Comparison of ENCODE assay signal across 13 mouse cellular contexts in the genomic region with DNA sequence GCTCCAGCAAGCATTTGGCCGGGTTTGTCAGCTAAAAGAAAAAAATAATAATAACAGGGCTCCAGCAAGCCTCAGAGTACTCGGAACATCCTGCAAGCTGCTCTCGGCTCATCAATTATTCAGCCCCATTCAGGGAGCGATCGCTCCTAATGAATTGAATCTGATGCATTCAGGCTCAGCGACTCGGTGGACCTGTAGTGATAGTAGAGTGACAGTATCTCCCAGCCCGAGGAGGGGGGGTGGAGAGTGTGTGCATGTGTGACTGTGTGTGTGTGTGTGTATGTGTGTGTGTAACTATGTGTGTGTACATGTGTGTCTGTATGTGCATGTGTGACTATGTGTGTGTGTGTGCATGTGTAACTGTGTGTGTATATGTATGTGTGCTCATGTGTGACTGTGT.
DNase-seq lines count a peak whose midpoint lies in the region; ATAC-seq lines count a peak whose summit lies in the region.
"Had no signal": no experiment of that assay in that cellular context is flagged by ENCODE, and none has a peak within 500 bp of the region (broad histone marks: within the 10 kb centered on the region; RNA-seq: fewer than 3 reads in every experiment).

No protein-coding gene starts in this region.

- ATAC-seq in hindbrain, embryonic 16.5 days: peak; percentile 17
- ATAC-seq in neural tube, embryonic 14.5 days (ENCODE audit: low read depth): peak; percentile 56
- ATAC-seq in megakaryocyte-erythroid progenitor cell, adult 5-6 weeks (replicated peaks; ENCODE audit: low FRiP score, low TSS enrichment, poor library complexity, severe bottlenecking): no peak

- H3K4me2 ChIP-seq in hindbrain, embryonic 16.5 days (ENCODE audit: low read length): no peak overlapping the region; the same call in 1 of the 2 replicates
- no peak overlapping the region for H3K4me2 ChIP-seq in neural tube, embryonic 14.5 days (ENCODE audit: low read depth, low read length)

- 53% methylated on average over 8 of the region's 8 CpGs for WGBS in forebrain, embryonic 10.5 days
- WGBS in hindbrain, embryonic 16.5 days: 13% methylated on average over 8 of the region's 8 CpGs
- WGBS in neural tube, embryonic 14.5 days: 15% methylated on average over 8 of the region's 8 CpGs

- peak; percentile 30 to 40 for DNase-seq in cerebellum, postnatal 14 days
- no peak for DNase-seq in cerebellum, adult 8-10 months
- no peak for DNase-seq in forebrain, embryonic 10.5 days (ENCODE audit: extremely low spot score, low spot score)
- DNase-seq in right cerebral cortex, postnatal 4 days: no peak
- DNase-seq in T-cell, adult 2 months (ENCODE audit: low spot score): no peak
- DNase-seq: cerebellum, adult 11-12 months; heart, postnatal 36 days; lung, adult 18-20 months had no signal

- peak overlapping the region; percentile 68; the same call in 1 of the 2 replicates for H3K27ac ChIP-seq in forebrain, embryonic 10.5 days
- peak overlapping the region; percentile 82 for H3K27ac ChIP-seq in hindbrain, embryonic 16.5 days (ENCODE audit: low read depth, low read length)
- peak overlapping the region; percentile 84 for H3K27ac ChIP-seq in neural tube, embryonic 14.5 days (ENCODE audit: low read depth, low read length)

- peak overlapping the region; percentile 23; the same call in 1 of the 2 replicates for H3K9ac ChIP-seq in hindbrain, embryonic 16.5 days (ENCODE audit: low read depth, low read length)
- H3K9ac ChIP-seq in neural tube, embryonic 14.5 days (replicated peaks; ENCODE audit: low read depth, low read length): no peak overlapping the region

- peaks cover 17% of the 10 kb centered on the region; the same call in 1 of the 2 replicates for H3K27me3 ChIP-seq in forebrain, embryonic 10.5 days (ENCODE audit: poor library complexity, severe bottlenecking)
- H3K27me3 ChIP-seq in hindbrain, embryonic 16.5 days (replicated peaks; ENCODE audit: control insufficient read depth, insufficient read depth, low read length): no peaks in the 10 kb centered on the region
- H3K27me3 ChIP-seq in neural tube, embryonic 14.5 days (ENCODE audit: control insufficient read depth, insufficient read depth, low read length): no peaks in the 10 kb centered on the region

- no peaks in the 10 kb centered on the region for H3K9me3 ChIP-seq in forebrain, embryonic 10.5 days
- no peaks in the 10 kb centered on the region for H3K9me3 ChIP-seq in hindbrain, embryonic 16.5 days (ENCODE audit: control insufficient read depth, low read length)
- H3K9me3 ChIP-seq in neural tube, embryonic 14.5 days (ENCODE audit: control insufficient read depth, low read length): no peaks in the 10 kb centered on the region

- peaks cover 50% of the 10 kb centered on the region for H3K4me1 ChIP-seq in forebrain, embryonic 10.5 days
- H3K4me1 ChIP-seq in hindbrain, embryonic 16.5 days (ENCODE audit: control insufficient read depth, insufficient read depth, low read depth, low read length): peaks cover 42% of the 10 kb centered on the region
- peaks cover 38% of the 10 kb centered on the region for H3K4me1 ChIP-seq in neural tube, embryonic 14.5 days (ENCODE audit: control insufficient read depth, insufficient read depth, low read length)

- no peaks in the 10 kb centered on the region for H3K36me3 ChIP-seq in forebrain, embryonic 10.5 days (replicated peaks)
- H3K36me3 ChIP-seq in hindbrain, embryonic 16.5 days (ENCODE audit: control insufficient read depth, insufficient read depth, low read length): no peaks in the 10 kb centered on the region
- no peaks in the 10 kb centered on the region for H3K36me3 ChIP-seq in neural tube, embryonic 14.5 days (ENCODE audit: control insufficient read depth, insufficient read depth, low read length)

- H3K4me3 ChIP-seq in forebrain, embryonic 10.5 days: no peak overlapping the region
- no peak overlapping the region for H3K4me3 ChIP-seq in hindbrain, embryonic 16.5 days (ENCODE audit: low read length)
- no peak overlapping the region for H3K4me3 ChIP-seq in neural tube, embryonic 14.5 days (ENCODE audit: low read depth, low read length)
- H3K4me3 ChIP-seq: erythroblast, embryonic 14.5 days; myocyte had no signal

Comparison
In these comparisons a context has a peak if more than half of its experiments do, and no peak if none do; other contexts are left out.
1. DNase-seq: peak in cerebellum, postnatal 14 days (2 of 2); none in cerebellum, adult 8-10 months (single experiment), forebrain, embryonic 10.5 days (single experiment), right cerebral cortex, postnatal 4 days (single experiment) and T-cell, adult 2 months (single experiment).
2. Peak in every context shown above with its lines, with median percentiles within 50 percentile points of each other: H3K27ac ChIP-seq.